Mouse (Mus musculus) 416B (cell line): ENCODE measurements at regions not wholly inside any gene's neighbourhood (a gene's known extent, or its start where the extent isn't known, plus 50 kb on each side); places are given as distances from the start of the nearest gene placed in this dataset.

Experiments used
- DNase-seq: peaks from one replicate; pipeline ENCODE4 v3.0.0; 2011; ENCODE audit warnings: low read depth

- DNase-seq, result no peak
These were observed 253.3 kb upstream of the Adgrl3 start for GRCm38 (mm10) chr5:80766591-80766990.

GRCm38 (mm10) chr5:80783892-80784291 lies 236.0 kb upstream of the Adgrl3 start:
- DNase-seq, result no peak

GRCm38 (mm10) chr5:80784746-80785145 lies 235.2 kb upstream of the Adgrl3 start:
- DNase-seq, result no peak

- peak; percentile 63 for DNase-seq
These were observed 228.3 kb upstream of the Adgrl3 start for GRCm38 (mm10) chr5:80791658-80792057.

GRCm38 (mm10) chr5:80799777-80800176 lies 220.2 kb upstream of the Adgrl3 start:
- DNase-seq, result no peak

- DNase-seq, result no peak
These were observed 207.0 kb upstream of the Adgrl3 start for GRCm38 (mm10) chr5:80812917-80813316.

- DNase-seq, result peak; percentile 90
These were observed 200.7 kb upstream of the Adgrl3 start for GRCm38 (mm10) chr5:80819208-80819607.

- no peak for DNase-seq
These were observed 177.4 kb upstream of the Adgrl3 start for GRCm38 (mm10) chr5:80842531-80842930.

- no peak for DNase-seq
These were observed 164.9 kb upstream of the Adgrl3 start for GRCm38 (mm10) chr5:80855034-80855433.

GRCm38 (mm10) chr5:80876600-80876999 lies 143.3 kb upstream of the Adgrl3 start:
- no peak for DNase-seq

- DNase-seq, result no peak
These were observed 121.7 kb upstream of the Adgrl3 start for GRCm38 (mm10) chr5:80898230-80898629.

- peak; percentile 66 for DNase-seq
These were observed 111.2 kb upstream of the Adgrl3 start for GRCm38 (mm10) chr5:80908771-80909170.

- no peak for DNase-seq
These were observed 81.1 kb upstream of the Adgrl3 start for GRCm38 (mm10) chr5:80938791-80939190.

- DNase-seq, result no peak
These were observed 67.9 kb upstream of the Adgrl3 start for GRCm38 (mm10) chr5:80951861-80952599.

- no peak for DNase-seq
These were observed 67.2 kb upstream of the Adgrl3 start for GRCm38 (mm10) chr5:80952600-80953218.
